16 mouse cellular contexts compared by ENCODE assay signal in the genomic region with DNA sequence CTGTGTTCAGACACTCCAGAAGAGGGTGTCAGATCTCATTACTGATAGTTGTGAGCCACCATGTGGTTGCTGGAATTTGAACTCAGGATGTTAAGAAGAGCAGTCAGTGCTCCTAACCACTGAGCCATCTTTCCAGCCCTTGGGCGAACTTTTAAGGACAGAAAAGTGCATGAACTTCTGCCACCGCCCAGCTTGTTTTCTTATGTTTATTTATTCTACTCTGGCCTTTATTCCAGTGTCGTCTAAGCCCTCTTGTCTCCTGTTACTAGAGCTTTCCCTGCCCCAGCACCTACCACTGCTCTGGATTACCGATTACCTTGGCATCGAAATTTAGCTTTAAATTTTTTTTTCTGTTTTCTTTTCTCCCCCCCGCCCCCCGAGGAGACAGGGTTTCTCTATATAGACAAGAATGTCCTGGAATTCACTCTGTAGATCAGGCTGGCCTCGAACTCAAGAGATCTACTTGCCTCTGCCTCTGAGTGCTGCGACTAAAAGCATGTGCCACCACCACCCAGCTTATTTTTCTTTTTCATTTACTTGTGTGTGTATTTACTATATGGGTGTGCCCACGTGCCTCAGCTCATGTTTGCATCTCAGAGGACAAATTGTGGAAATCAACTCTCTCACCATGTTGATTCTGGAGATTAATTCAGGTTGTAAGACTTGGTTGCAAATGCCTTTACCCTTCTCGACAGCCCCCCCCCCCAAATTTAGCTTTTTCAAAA. TPM values are rescaled to one million over a fixed set of nuclear protein-coding genes. Genes with fewer than 3 reads are reported as not detected.
DNase-seq lines count a peak whose midpoint lies in the region; ATAC-seq and TF ChIP-seq lines count a peak whose summit lies in the region.
"Had no signal": no experiment of that assay in that cellular context is flagged by ENCODE, and none has a peak within 500 bp of the region (broad histone marks: within the 10 kb centered on the region; RNA-seq: fewer than 3 reads in every experiment).

No protein-coding gene starts in this region.

- H3K27ac ChIP-seq in embryonic facial prominence, embryonic 13.5 days = no peak overlapping the region
- H3K27ac ChIP-seq in embryonic facial prominence, embryonic 10.5 days (replicated peaks) = no peak overlapping the region
- H3K27ac ChIP-seq in lung, embryonic 15.5 days = no peak overlapping the region
- H3K27ac ChIP-seq in cortical plate, adult 2 months (ENCODE audit: insufficient read depth, low read length) = no peak overlapping the region
- peak overlapping the region; percentile 43; the same call in 1 of the 2 replicates for H3K27ac ChIP-seq in macrophage
- H3K27ac ChIP-seq in midbrain, postnatal 0 days (ENCODE audit: low read depth, low read length) = no peak overlapping the region
- H3K27ac ChIP-seq: hindbrain, postnatal 0 days; limb, embryonic 13.5 days; midbrain, embryonic 15.5 days; neural tube, embryonic 13.5 days had no signal

- TF ChIP-seq POLR2A in cortical plate, adult 2 months (IDR thresholded peaks at IDR 0.05; ENCODE audit: extremely low read depth, insufficient read depth, low read length) = no peak

- H3K4me3 ChIP-seq in embryonic facial prominence, embryonic 13.5 days = no peak overlapping the region
- H3K4me3 ChIP-seq in embryonic facial prominence, embryonic 10.5 days = no peak overlapping the region
- H3K4me3 ChIP-seq in lung, embryonic 15.5 days = no peak overlapping the region
- H3K4me3 ChIP-seq in cortical plate, adult 2 months (ENCODE audit: insufficient read depth, low read length) = peak overlapping the region; percentile 88
- peak overlapping the region; percentile 92; the same call in 1 of the 2 replicates for H3K4me3 ChIP-seq in macrophage (ENCODE audit: inconsistent target)
- H3K4me3 ChIP-seq in midbrain, postnatal 0 days (ENCODE audit: low read depth, low read length) = no peak overlapping the region

- H3K27me3 ChIP-seq in embryonic facial prominence, embryonic 13.5 days = peaks cover 87% of the 10 kb centered on the region
- peaks cover 96% of the 10 kb centered on the region for H3K27me3 ChIP-seq in embryonic facial prominence, embryonic 10.5 days (replicated peaks; ENCODE audit: low read depth, poor library complexity, severe bottlenecking)
- H3K27me3 ChIP-seq in lung, embryonic 15.5 days = peaks cover 58% of the 10 kb centered on the region
- H3K27me3 ChIP-seq in midbrain, postnatal 0 days (ENCODE audit: insufficient read depth, low read length) = peaks cover 19% of the 10 kb centered on the region

- no peak overlapping the region for H3K9ac ChIP-seq in embryonic facial prominence, embryonic 13.5 days
- no peak overlapping the region for H3K9ac ChIP-seq in lung, embryonic 15.5 days
- no peak overlapping the region for H3K9ac ChIP-seq in midbrain, postnatal 0 days (replicated peaks; ENCODE audit: low read length, poor library complexity, severe bottlenecking)
- H3K9ac ChIP-seq: midbrain, embryonic 15.5 days had no signal

- H3K79me2 ChIP-seq in macrophage (ENCODE audit: inconsistent target) = peaks cover 45% of the 10 kb centered on the region

- H3K4me1 ChIP-seq in embryonic facial prominence, embryonic 13.5 days = peaks cover 19% of the 10 kb centered on the region
- H3K4me1 ChIP-seq in embryonic facial prominence, embryonic 10.5 days = peaks cover 23% of the 10 kb centered on the region
- peaks cover 21% of the 10 kb centered on the region for H3K4me1 ChIP-seq in lung, embryonic 15.5 days
- H3K4me1 ChIP-seq in cortical plate, adult 2 months (ENCODE audit: control insufficient read depth, insufficient read depth, low read length) = peaks cover 5% of the 10 kb centered on the region
- H3K4me1 ChIP-seq in midbrain, postnatal 0 days (ENCODE audit: insufficient read depth, low read length) = no peaks in the 10 kb centered on the region; the same call in 1 of the 2 replicates

- WGBS in embryonic facial prominence, embryonic 13.5 days = 58% methylated on average over 11 of the region's 11 CpGs
- WGBS in embryonic facial prominence, embryonic 10.5 days = 66% methylated on average over 11 of the region's 11 CpGs
- WGBS in lung, embryonic 15.5 days = 54% methylated on average over 11 of the region's 11 CpGs
- WGBS in macrophage (ENCODE audit: missing documents) = 87% methylated on average over 10 of the region's 11 CpGs
- WGBS in midbrain, postnatal 0 days = 74% methylated on average over 11 of the region's 11 CpGs

- no peaks in the 10 kb centered on the region for H3K9me3 ChIP-seq in embryonic facial prominence, embryonic 13.5 days
- H3K9me3 ChIP-seq in embryonic facial prominence, embryonic 10.5 days = no peaks in the 10 kb centered on the region
- no peaks in the 10 kb centered on the region for H3K9me3 ChIP-seq in lung, embryonic 15.5 days
- H3K9me3 ChIP-seq in midbrain, postnatal 0 days (ENCODE audit: low read length) = no peaks in the 10 kb centered on the region
- H3K9me3 ChIP-seq: limb, embryonic 13.5 days; midbrain, embryonic 15.5 days; neural tube, embryonic 13.5 days had no signal

- peak overlapping the region; percentile 89; the same call in 1 of the 2 replicates for H3K4me2 ChIP-seq in embryonic facial prominence, embryonic 13.5 days
- peak overlapping the region; percentile 94; the same call in 1 of the 2 replicates for H3K4me2 ChIP-seq in lung, embryonic 15.5 days
- no peak overlapping the region for H3K4me2 ChIP-seq in midbrain, postnatal 0 days (ENCODE audit: low read depth, low read length, poor library complexity, severe bottlenecking)

- H3K36me3 ChIP-seq in embryonic facial prominence, embryonic 13.5 days = no peaks in the 10 kb centered on the region
- no peaks in the 10 kb centered on the region for H3K36me3 ChIP-seq in embryonic facial prominence, embryonic 10.5 days (replicated peaks)
- no peaks in the 10 kb centered on the region for H3K36me3 ChIP-seq in lung, embryonic 15.5 days
- no peaks in the 10 kb centered on the region for H3K36me3 ChIP-seq in macrophage (ENCODE audit: inconsistent target)
- H3K36me3 ChIP-seq in midbrain, postnatal 0 days (ENCODE audit: insufficient read depth, low read length) = no peaks in the 10 kb centered on the region
- H3K36me3 ChIP-seq: limb, embryonic 13.5 days; midbrain, embryonic 15.5 days; neural tube, embryonic 13.5 days had no signal

- DNase-seq in embryonic facial prominence, embryonic 10.5 days (ENCODE audit: low spot score) = no peak
- no peak for DNase-seq in lung, adult 18-20 months
- DNase-seq in urinary bladder, postnatal 4 days (ENCODE audit: low spot score in 2 of 2) = no peak
- no peak for DNase-seq in midbrain, postnatal 0 days (ENCODE audit: low spot score)
- DNase-seq: cerebellum, adult 18-20 months had no signal

- ATAC-seq in embryonic facial prominence, embryonic 13.5 days (ENCODE audit: insufficient number of reproducible peaks, insufficient read depth, low FRiP score, low TSS enrichment, low read depth) = no peak
- ATAC-seq in lung, embryonic 15.5 days (ENCODE audit: borderline replicate concordance, extremely low read depth, low FRiP score, low TSS enrichment) = no peak
- ATAC-seq in midbrain, postnatal 0 days (ENCODE audit: low FRiP score) = no peak
- ATAC-seq: forebrain, embryonic 16.5 days; hindbrain, postnatal 0 days; midbrain, embryonic 15.5 days had no signal

- no peak for TF ChIP-seq CTCF in cortical plate, adult 2 months (IDR thresholded peaks at IDR 0.05; ENCODE audit: extremely low read depth, insufficient read depth, low read length)
- TF ChIP-seq CTCF in midbrain, postnatal 0 days (IDR thresholded peaks at IDR 0.05) = no peak

RNA-seq across cellular contexts. Expression of a gene that starts 1.9 kb away (rescaled TPM):
- polyA plus RNA-seq in embryonic facial prominence, embryonic 13.5 days (2015; fragmentation: Nextera tagmentation; extraction: Ambion mirVana) = 12.5 and 13.8 TPM in 2 replicates
- polyA plus RNA-seq in embryonic facial prominence, embryonic 10.5 days (2016; fragmentation: Nextera tagmentation; extraction: Ambion mirVana) = 12.4 and 13.9 TPM in 2 replicates
- polyA plus RNA-seq in lung, embryonic 15.5 days (2015; fragmentation: Nextera tagmentation; extraction: Ambion mirVana) = 13.6 and 15.8 TPM in 2 replicates
- polyA plus RNA-seq in cortical plate, adult 2 months (2012; rRNA removed) = 265 and 282 TPM in 2 replicates
- total RNA-seq in macrophage (2018; cell fraction: chromatin; rRNA removed) = 100 to 1,000 TPM in 18 of 26 experiments, 10 to 100 TPM in 8; 21.9 to 301 (median 190) TPM
- total RNA-seq in macrophage (2018; cell fraction: cytosol; rRNA removed) = 10 to 100 TPM; 19.1 to 88.9 (median 67.2) TPM
- 100 to 1,000 TPM in 16 of 26 experiments, 10 to 100 TPM in 10; 21.5 to 225 (median 122) TPM for total RNA-seq in macrophage (2018; cell fraction: nucleus; rRNA removed)
- 40.6 to 60.5 TPM (median 46.5 TPM) in 3 replicates for polyA plus RNA-seq in macrophage (2018)
- total RNA-seq in midbrain, postnatal 0 days (2014; rRNA removed) = 33.2 and 34.1 TPM in 2 replicates
- polyA plus RNA-seq in midbrain, postnatal 0 days (2015; fragmentation: Nextera tagmentation; extraction: Ambion mirVana) = 20.2 and 24.0 TPM in 2 replicates

RNA-seq across cellular contexts. Expression of a gene that starts 5.3 kb away (rescaled TPM):
- polyA plus RNA-seq in embryonic facial prominence, embryonic 13.5 days (2015; fragmentation: Nextera tagmentation; extraction: Ambion mirVana) = 0.07 and 0.54 TPM in 2 replicates
- not detected in 2 replicates for polyA plus RNA-seq in embryonic facial prominence, embryonic 10.5 days (2016; fragmentation: Nextera tagmentation; extraction: Ambion mirVana)
- polyA plus RNA-seq in lung, embryonic 15.5 days (2015; fragmentation: Nextera tagmentation; extraction: Ambion mirVana) = 0.16 and 0.27 TPM in 2 replicates
- 1.1 TPM in 2 replicates for polyA plus RNA-seq in cortical plate, adult 2 months (2012; rRNA removed)
- 100 to 1,000 TPM in 1 of 26 experiments, 10 to 100 TPM in 10, 1 to 10 TPM in 12, under 1 TPM in 3; 0.47 to 109 (median 5.8) TPM for total RNA-seq in macrophage (2018; cell fraction: chromatin; rRNA removed)
- 10 to 100 TPM in 13 of 26 experiments, 1 to 10 TPM in 13; 1.1 to 78.6 (median 14.7) TPM for total RNA-seq in macrophage (2018; cell fraction: cytosol; rRNA removed)
- 100 to 1,000 TPM in 9 of 26 experiments, 10 to 100 TPM in 6, 1 to 10 TPM in 11; 3.4 to 198 (median 28.8) TPM for total RNA-seq in macrophage (2018; cell fraction: nucleus; rRNA removed)
- polyA plus RNA-seq in macrophage (2018) = 1.4 to 7.6 TPM (median 1.6 TPM) in 3 replicates
- not detected in 2 replicates for total RNA-seq in midbrain, postnatal 0 days (2014; rRNA removed)
- polyA plus RNA-seq in midbrain, postnatal 0 days (2015; fragmentation: Nextera tagmentation; extraction: Ambion mirVana) = not detected in 2 replicates
- total RNA-seq: gastrocnemius, adult 8-10 months; heart, postnatal 36 days; hindbrain, postnatal 0 days had no signal
- polyA plus RNA-seq: hindbrain, postnatal 0 days; neural tube, embryonic 13.5 days had no signal

RNA-seq across cellular contexts. Expression of a gene that starts 26.4 kb away (rescaled TPM):
- 76.8 and 85.4 TPM in 2 replicates for polyA plus RNA-seq in embryonic facial prominence, embryonic 13.5 days (2015; fragmentation: Nextera tagmentation; extraction: Ambion mirVana)
- 79.2 and 79.8 TPM in 2 replicates for polyA plus RNA-seq in embryonic facial prominence, embryonic 10.5 days (2016; fragmentation: Nextera tagmentation; extraction: Ambion mirVana)
- 56.1 and 56.8 TPM in 2 replicates for polyA plus RNA-seq in lung, embryonic 15.5 days (2015; fragmentation: Nextera tagmentation; extraction: Ambion mirVana)
- polyA plus RNA-seq in cortical plate, adult 2 months (2012; rRNA removed) = 177 and 193 TPM in 2 replicates
- 10 to 100 TPM in 15 of 26 experiments, 1 to 10 TPM in 11; 2.0 to 45.1 (median 11.1) TPM for total RNA-seq in macrophage (2018; cell fraction: chromatin; rRNA removed)
- total RNA-seq in macrophage (2018; cell fraction: cytosol; rRNA removed) = 10 to 100 TPM; 14.9 to 33.2 (median 21.8) TPM
- 10 to 100 TPM in 16 of 26 experiments, 1 to 10 TPM in 10; 2.9 to 36.2 (median 12.5) TPM for total RNA-seq in macrophage (2018; cell fraction: nucleus; rRNA removed)
- 23.2 to 26.1 TPM (median 23.3 TPM) in 3 replicates for polyA plus RNA-seq in macrophage (2018)
- 141 and 159 TPM in 2 replicates for total RNA-seq in midbrain, postnatal 0 days (2014; rRNA removed)
- polyA plus RNA-seq in midbrain, postnatal 0 days (2015; fragmentation: Nextera tagmentation; extraction: Ambion mirVana) = 102 and 113 TPM in 2 replicates

RNA-seq across cellular contexts. Expression of a gene that starts 36.6 kb away (rescaled TPM):
- polyA plus RNA-seq in embryonic facial prominence, embryonic 13.5 days (2015; fragmentation: Nextera tagmentation; extraction: Ambion mirVana) = 5.9 and 7.7 TPM in 2 replicates
- polyA plus RNA-seq in embryonic facial prominence, embryonic 10.5 days (2016; fragmentation: Nextera tagmentation; extraction: Ambion mirVana) = 5.1 and 5.8 TPM in 2 replicates
- polyA plus RNA-seq in lung, embryonic 15.5 days (2015; fragmentation: Nextera tagmentation; extraction: Ambion mirVana) = 4.5 and 5.5 TPM in 2 replicates
- 31.4 and 35.1 TPM in 2 replicates for polyA plus RNA-seq in cortical plate, adult 2 months (2012; rRNA removed)
- 100 to 1,000 TPM in 2 of 26 experiments, 10 to 100 TPM in 24; 15.4 to 123 (median 72.6) TPM for total RNA-seq in macrophage (2018; cell fraction: chromatin; rRNA removed)
- 10 to 100 TPM in 15 of 26 experiments, 1 to 10 TPM in 11; 2.6 to 19.5 (median 12.0) TPM for total RNA-seq in macrophage (2018; cell fraction: cytosol; rRNA removed)
- 10 to 100 TPM; 10.7 to 98.5 (median 44.3) TPM for total RNA-seq in macrophage (2018; cell fraction: nucleus; rRNA removed)
- 8.1 to 21.9 TPM (median 12.1 TPM) in 3 replicates for polyA plus RNA-seq in macrophage (2018)
- total RNA-seq in midbrain, postnatal 0 days (2014; rRNA removed) = 13.6 TPM in 2 replicates
- 6.0 and 6.6 TPM in 2 replicates for polyA plus RNA-seq in midbrain, postnatal 0 days (2015; fragmentation: Nextera tagmentation; extraction: Ambion mirVana)

RNA-seq across cellular contexts. Expression of a gene that starts 42.2 kb away (rescaled TPM):
- 29.3 and 36.7 TPM in 2 replicates for polyA plus RNA-seq in embryonic facial prominence, embryonic 13.5 days (2015; fragmentation: Nextera tagmentation; extraction: Ambion mirVana)
- polyA plus RNA-seq in embryonic facial prominence, embryonic 10.5 days (2016; fragmentation: Nextera tagmentation; extraction: Ambion mirVana) = 28.2 and 34.5 TPM in 2 replicates
- polyA plus RNA-seq in lung, embryonic 15.5 days (2015; fragmentation: Nextera tagmentation; extraction: Ambion mirVana) = 35.4 and 36.2 TPM in 2 replicates
- polyA plus RNA-seq in cortical plate, adult 2 months (2012; rRNA removed) = 51.6 and 59.2 TPM in 2 replicates
- total RNA-seq in macrophage (2018; cell fraction: chromatin; rRNA removed) = 10 to 100 TPM in 9 of 26 experiments, 1 to 10 TPM in 13, not detected in 4; 1.0 to 18.7 (median 8.1) TPM
- total RNA-seq in macrophage (2018; cell fraction: cytosol; rRNA removed) = 10 to 100 TPM; 21.2 to 51.6 (median 33.0) TPM
- 10 to 100 TPM in 17 of 26 experiments, 1 to 10 TPM in 9; 2.6 to 29.3 (median 14.0) TPM for total RNA-seq in macrophage (2018; cell fraction: nucleus; rRNA removed)
- polyA plus RNA-seq in macrophage (2018) = 26.0 to 40.2 TPM (median 29.3 TPM) in 3 replicates
- 27.8 and 29.2 TPM in 2 replicates for total RNA-seq in midbrain, postnatal 0 days (2014; rRNA removed)
- 43.7 and 45.8 TPM in 2 replicates for polyA plus RNA-seq in midbrain, postnatal 0 days (2015; fragmentation: Nextera tagmentation; extraction: Ambion mirVana)

Comparison
In these comparisons a context has a peak if more than half of its experiments do, and no peak if none do; other contexts are left out.
1. H3K4me3 ChIP-seq: peak in cortical plate, adult 2 months (single experiment) and macrophage (single experiment); none in embryonic facial prominence, embryonic 13.5 days (single experiment), embryonic facial prominence, embryonic 10.5 days (single experiment), lung, embryonic 15.5 days (single experiment) and midbrain, postnatal 0 days (single experiment).